Mouse (Mus musculus) forebrain, embryonic 15.5 days (tissue): Measurements from ENCODE around the gene Cldn14. TPM values are rescaled to one million over a fixed set of nuclear protein-coding genes. Genes with fewer than 3 reads are reported as not detected.
A peak's percentile ranks its signal among the peaks of the same experiment; 100 is the strongest.
"Not testable (repeated sequence)": the region's sequence is repeated elsewhere in the genome, so short reads cannot be mapped to it uniquely, and the experiment has no call there.

ENCODE experiments used
- ATAC-seq: fragments of 200-750 bp; cut with Nextera tagmentation; replicated peaks from 2 replicates; pipeline ENCODE4 v1.8.0; 2017; ENCODE audit warnings: mild to moderate bottlenecking, moderate TSS enrichment, moderate library complexity
- H3K27ac ChIP-seq: fragments of 300-500 bp; sonication (generic); replicated peaks from 2 replicates; pipeline ENCODE4 v1.5.1; 2015; ENCODE audit warnings: mild to moderate bottlenecking, inconsistent platforms
- H3K27me3 ChIP-seq: fragments of 300-500 bp; sonication (generic); 2 replicates; pipeline ENCODE4 v1.6.1; 2015; ENCODE audit warnings: inconsistent platforms
- H3K36me3 ChIP-seq: fragments of 300-500 bp; sonication (generic); 2 replicates; pipeline ENCODE4 v1.6.1; 2015; ENCODE audit warnings: mild to moderate bottlenecking, inconsistent platforms
- H3K4me1 ChIP-seq: fragments of 300-500 bp; sonication (generic); 2 replicates; pipeline ENCODE4 v1.6.1; 2015; ENCODE audit warnings: inconsistent platforms
- H3K4me2 ChIP-seq: fragments of 300-500 bp; sonication (generic); replicated peaks from 2 replicates; pipeline ENCODE4 v1.6.1; 2015; ENCODE audit warnings: mild to moderate bottlenecking, inconsistent platforms
- H3K4me3 ChIP-seq: fragments of 300-500 bp; sonication (generic); 2 replicates; pipeline ENCODE4 v1.5.1; 2015; ENCODE audit warnings: mild to moderate bottlenecking, inconsistent platforms
- H3K9ac ChIP-seq: fragments of 300-500 bp; sonication (generic); replicated peaks from 2 replicates; pipeline ENCODE4 v1.6.1; 2015; ENCODE audit warnings: mild to moderate bottlenecking, inconsistent platforms
- H3K9me3 ChIP-seq: fragments of 300-500 bp; sonication (generic); 2 replicates; pipeline ENCODE4 v1.6.1; 2016; ENCODE audit warnings: inconsistent platforms
- WGBS: fragments of 180-500 bp; shearing (Covaris S2); methylation state at CpG from one replicate; pipeline ENCODE4 v1.1.7; 2015; ENCODE audit warnings: mixed read lengths; 5-methylcytosine and 5-hydroxymethylcytosine counted together
- polyA plus RNA-seq: library from polyadenylated mRNA; unstranded; fragments of >200 nt; fragmentation: Nextera tagmentation; extraction: Ambion mirVana; gene quantifications from 2 replicates; pipeline ENCODE4 v1.2.1, GENCODE M21; 2015

The Cldn14 gene
- polyA plus RNA-seq, 1 experiment from 2014 or later, result not detected

DNA sequence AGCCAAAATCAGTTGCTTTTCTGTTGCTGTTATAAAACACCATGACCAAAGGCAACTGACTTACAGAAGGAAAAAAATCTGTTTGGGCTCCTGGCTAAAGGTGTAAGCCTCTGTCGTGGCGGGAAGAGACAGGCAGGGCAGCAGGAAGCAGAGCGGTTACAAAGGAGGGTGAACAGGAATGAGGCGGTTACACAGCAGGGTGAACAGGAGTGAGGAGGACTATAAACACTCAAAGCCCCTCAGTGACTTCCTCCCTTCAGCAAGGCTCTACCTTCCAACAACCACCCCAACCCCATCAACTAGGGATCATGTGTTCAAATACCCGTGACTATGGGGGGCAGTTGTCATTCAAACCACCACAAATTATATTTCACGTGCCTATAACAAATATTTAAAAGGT is 5.2 kb downstream of the Cldn14 start:
- Histone ChIP-seq H3K27me3 (no peaks in the 10 kb centered on the region), H3K4me3 (no peak overlapping the region), H3K4me2 (no peak overlapping the region), H3K9ac (no peak overlapping the region), H3K4me1 (no peaks in the 10 kb centered on the region), H3K27ac (no peak overlapping the region), H3K9me3 (no peaks in the 10 kb centered on the region), H3K36me3 (no peaks in the 10 kb centered on the region)
- ATAC-seq, result no peak
- 78% methylated on average over 6 of the region's 6 CpGs for WGBS

DNA sequence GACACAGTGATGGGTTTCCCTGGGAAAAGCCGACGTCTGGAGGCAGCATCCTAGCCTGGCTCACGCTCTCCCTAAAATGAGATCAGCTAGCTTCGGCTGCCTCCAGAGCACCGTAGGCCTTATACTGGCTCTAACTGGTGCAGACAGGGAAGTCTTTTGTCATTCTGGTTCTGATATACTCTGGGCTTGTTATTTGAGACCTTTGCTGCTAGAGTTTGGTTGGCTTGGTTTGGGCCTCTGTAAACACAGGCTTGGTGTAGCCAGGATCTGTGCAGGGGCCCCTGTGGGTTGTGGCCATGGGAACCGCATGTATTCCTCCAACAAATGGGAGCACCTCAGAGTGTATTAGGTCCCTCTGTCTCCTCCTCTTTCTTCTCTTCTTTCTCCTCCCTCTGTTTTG is 7.3 kb downstream of the Cldn14 start:
- Histone ChIP-seq H3K4me1 (no peaks in the 10 kb centered on the region), H3K27me3 (no peaks in the 10 kb centered on the region), H3K36me3 (no peaks in the 10 kb centered on the region), H3K9ac (no peak overlapping the region), H3K27ac (no peak overlapping the region), H3K4me3 (no peak overlapping the region), H3K4me2 (no peak overlapping the region), H3K9me3 (no peaks in the 10 kb centered on the region)
- ATAC-seq, result no peak
- 89% methylated on average over 6 of the region's 6 CpGs for WGBS

DNA sequence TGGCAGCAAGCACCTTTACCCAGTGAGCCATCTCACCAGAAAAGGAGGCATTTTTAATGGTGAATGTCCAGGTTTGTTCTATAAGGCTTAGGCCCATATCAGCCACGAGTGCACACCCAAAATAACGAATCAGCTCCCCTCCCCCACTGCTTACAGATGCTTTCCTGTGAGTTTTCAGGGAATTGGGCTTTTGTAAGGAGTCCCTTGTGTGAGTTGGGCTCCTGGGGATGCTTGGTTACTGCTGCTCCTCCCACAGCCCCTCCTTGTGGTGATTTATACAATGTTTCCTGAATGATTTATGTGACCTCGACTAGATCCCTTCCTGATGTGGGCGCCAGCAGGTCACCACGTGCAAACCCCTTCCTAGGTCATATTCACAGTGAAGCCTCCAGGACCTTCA is 9.7 kb downstream of the Cldn14 start:
- 44% methylated on average over 5 of the region's 5 CpGs for WGBS
- no peak overlapping the region for H3K9ac ChIP-seq
- H3K27me3 ChIP-seq, result no peaks in the 10 kb centered on the region

DNA sequence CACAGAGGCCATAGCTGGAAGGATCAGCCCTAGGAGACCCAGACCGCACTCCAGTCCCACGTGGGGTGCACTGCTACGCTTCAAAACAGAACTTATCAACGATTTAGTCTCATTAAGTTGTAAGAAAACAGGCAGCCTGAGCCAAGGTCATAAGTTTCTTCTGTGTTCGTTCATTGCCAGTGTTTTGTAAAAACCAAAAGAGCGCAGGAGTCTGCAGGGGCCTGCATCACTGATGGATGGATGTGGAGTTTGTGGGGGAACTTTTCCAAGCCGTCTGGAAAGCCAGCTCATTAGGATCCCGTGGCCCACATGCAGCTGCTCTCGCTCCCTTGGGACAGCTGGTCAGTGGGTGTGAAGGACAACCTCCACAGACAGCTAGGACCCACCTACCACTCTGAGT is 25.1 kb downstream of the Cldn14 start:
- Histone ChIP-seq H3K36me3 (no peaks in the 10 kb centered on the region), H3K4me2 (no peak overlapping the region), H3K27ac (no peak overlapping the region), H3K9me3 (no peaks in the 10 kb centered on the region), H3K4me3 (no peak overlapping the region), H3K9ac (no peak overlapping the region), H3K4me1 (no peaks in the 10 kb centered on the region), H3K27me3 (no peaks in the 10 kb centered on the region)
- no peak for ATAC-seq
- 79% methylated on average over 9 of the region's 9 CpGs for WGBS

More for the DNA sequence above, 9.7 kb downstream of the Cldn14 start:
- Histone ChIP-seq H3K36me3 (no peaks in the 10 kb centered on the region), H3K4me3 (no peak overlapping the region), H3K4me2 (no peak overlapping the region), H3K27ac (no peak overlapping the region), H3K9me3 (no peaks in the 10 kb centered on the region), H3K4me1 (no peaks in the 10 kb centered on the region)
- no peak for ATAC-seq

DNA sequence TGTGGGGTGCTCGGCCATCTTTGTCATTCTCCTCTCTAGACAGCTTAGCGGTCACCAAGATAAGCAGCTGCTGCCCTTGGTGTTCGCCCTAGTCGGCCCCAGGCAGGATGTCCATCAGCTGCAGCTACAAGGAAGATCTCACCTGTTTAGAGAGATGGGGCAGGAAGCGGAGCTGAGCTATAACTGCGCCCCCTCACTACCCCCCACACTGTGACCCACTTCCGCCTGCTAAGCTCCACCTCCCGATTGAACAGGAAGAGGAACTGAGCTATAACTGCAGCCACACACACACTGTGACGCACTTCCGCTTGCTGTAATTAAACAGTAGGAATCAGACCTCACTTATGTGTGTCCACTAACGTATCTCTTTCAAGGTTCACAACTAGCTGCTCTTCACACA is 26.3 kb downstream of the Cldn14 start:
- Histone ChIP-seq H3K4me3 (no peak overlapping the region), H3K36me3 (no peaks in the 10 kb centered on the region), H3K27me3 (no peaks in the 10 kb centered on the region), H3K27ac (no peak overlapping the region), H3K4me2 (no peak overlapping the region), H3K9ac (no peak overlapping the region), H3K9me3 (no peaks in the 10 kb centered on the region), H3K4me1 (no peaks in the 10 kb centered on the region)
- 90% methylated on average over 11 of the region's 11 CpGs for WGBS
- ATAC-seq, result no peak

DNA sequence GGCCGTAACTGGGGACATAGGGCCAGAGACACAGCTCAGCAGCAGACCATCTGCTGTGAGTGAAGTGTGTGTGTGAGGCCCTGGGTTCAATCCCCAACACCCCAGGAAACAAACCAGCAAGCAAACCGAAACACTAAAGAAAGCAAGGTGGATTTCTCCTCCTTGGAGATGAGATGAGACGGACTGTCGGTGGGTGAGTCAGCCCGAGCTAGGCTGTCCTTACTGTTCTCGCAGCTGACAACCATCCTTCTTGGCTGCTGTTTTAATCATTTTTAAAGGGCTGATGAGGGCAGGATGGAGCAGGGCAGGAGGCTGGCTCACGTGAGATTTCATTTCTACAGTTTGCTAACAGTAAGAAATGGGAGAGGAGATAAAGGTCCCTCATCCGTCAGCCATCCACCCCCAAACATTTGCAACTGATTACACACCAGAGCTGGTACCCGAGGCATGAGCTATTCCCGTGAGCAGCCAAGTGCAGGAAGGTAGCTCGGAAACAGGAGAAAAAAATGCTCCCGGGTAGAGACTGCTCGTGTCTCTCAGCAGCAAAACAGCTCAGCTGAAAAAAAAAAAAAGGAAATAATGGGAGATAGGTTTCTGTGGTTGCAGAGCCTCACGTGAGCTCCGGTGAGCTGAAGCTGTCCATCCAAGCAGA is 27.3 kb downstream of the Cldn14 start:
- H3K27ac ChIP-seq, result no peak overlapping the region
- 82% methylated on average over 15 of the region's 15 CpGs for WGBS
- no peaks in the 10 kb centered on the region for H3K4me1 ChIP-seq
- H3K9ac ChIP-seq, result no peak overlapping the region
- H3K4me2 ChIP-seq, result no peak overlapping the region
- H3K4me3 ChIP-seq, result no peak overlapping the region
- ATAC-seq, result no peak
- H3K36me3 ChIP-seq, result no peaks in the 10 kb centered on the region
- H3K27me3 ChIP-seq, result no peaks in the 10 kb centered on the region
- no peaks in the 10 kb centered on the region for H3K9me3 ChIP-seq

DNA sequence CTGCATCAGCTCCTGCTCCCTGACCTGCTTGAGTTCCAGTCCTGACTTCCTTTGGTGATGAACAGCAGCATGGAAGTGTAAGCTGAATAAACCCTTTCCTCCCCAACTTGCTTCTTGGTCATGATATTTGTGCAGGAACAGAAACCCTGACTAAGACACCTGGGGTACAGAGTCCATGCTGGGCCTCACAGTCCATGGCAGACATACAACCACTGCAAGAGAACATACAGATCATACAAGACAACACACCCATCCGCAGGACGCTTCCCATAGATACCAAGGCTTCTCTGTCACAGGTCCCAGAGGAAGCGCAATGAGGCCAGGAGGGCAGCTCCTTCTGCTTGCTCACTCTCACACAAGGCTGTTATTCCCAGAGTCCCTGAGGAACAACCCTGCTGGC is 28.3 kb downstream of the Cldn14 start:
- not testable (repeated sequence) for H3K27me3 ChIP-seq, H3K27ac ChIP-seq, H3K4me3 ChIP-seq, H3K4me1 ChIP-seq, ATAC-seq, H3K9ac ChIP-seq, H3K36me3 ChIP-seq, H3K4me2 ChIP-seq, H3K9me3 ChIP-seq
- 88% methylated on average over 3 of the region's 3 CpGs for WGBS

DNA sequence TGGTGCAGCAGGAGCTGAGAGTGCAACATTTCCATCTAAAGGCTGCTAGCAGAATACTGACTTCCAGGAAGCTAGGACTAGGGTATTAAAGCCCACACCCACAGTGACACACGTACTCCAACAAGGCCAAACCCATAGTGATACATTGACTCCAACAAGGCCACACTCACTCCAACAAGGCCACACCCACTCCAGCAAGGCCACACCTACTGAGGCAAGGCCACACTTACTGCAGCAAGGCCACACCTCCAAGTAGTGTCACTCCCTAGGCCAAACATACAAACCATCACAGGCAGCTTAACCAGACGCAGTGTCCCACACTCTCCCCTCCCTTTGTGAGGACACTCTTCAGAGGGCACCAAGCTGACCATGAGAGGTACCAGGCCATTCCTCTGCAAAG is 29.3 kb downstream of the Cldn14 start:
- no peak overlapping the region for H3K27ac ChIP-seq
- H3K9ac ChIP-seq, result no peak overlapping the region
- no peak for ATAC-seq
- H3K36me3 ChIP-seq, result no peaks in the 10 kb centered on the region
- 82% methylated on average over 2 of the region's 2 CpGs for WGBS
- H3K27me3 ChIP-seq, result no peaks in the 10 kb centered on the region
- no peaks in the 10 kb centered on the region for H3K9me3 ChIP-seq
- no peak overlapping the region for H3K4me3 ChIP-seq
- H3K4me2 ChIP-seq, result no peak overlapping the region
- no peaks in the 10 kb centered on the region for H3K4me1 ChIP-seq

DNA sequence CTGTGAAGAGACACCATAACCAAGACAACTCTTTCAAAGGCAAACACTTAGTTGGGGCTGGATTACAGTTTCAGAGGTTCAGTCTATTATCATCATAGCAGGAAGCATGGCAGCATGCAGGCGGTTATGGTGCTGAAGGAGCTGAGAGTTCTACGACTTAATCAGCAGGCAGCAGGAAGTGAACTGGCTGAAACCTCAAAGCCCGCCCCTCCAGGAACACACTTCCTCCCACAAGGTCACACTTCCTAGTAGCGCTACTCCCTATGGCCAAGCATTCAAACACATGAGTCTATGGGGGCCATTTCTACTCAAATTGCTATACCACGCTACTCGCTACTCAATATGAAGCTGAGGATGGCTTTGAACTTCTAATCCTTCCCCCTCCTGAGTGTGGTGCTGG is 31.1 kb downstream of the Cldn14 start:
- WGBS, result 93% methylated on average over 6 of the region's 6 CpGs
- Histone ChIP-seq H3K27ac (no peak overlapping the region), H3K36me3 (no peaks in the 10 kb centered on the region), H3K9me3 (no peaks in the 10 kb centered on the region), H3K4me1 (no peaks in the 10 kb centered on the region), H3K4me2 (no peak overlapping the region), H3K4me3 (no peak overlapping the region), H3K27me3 (no peaks in the 10 kb centered on the region), H3K9ac (no peak overlapping the region)
- no peak for ATAC-seq

DNA sequence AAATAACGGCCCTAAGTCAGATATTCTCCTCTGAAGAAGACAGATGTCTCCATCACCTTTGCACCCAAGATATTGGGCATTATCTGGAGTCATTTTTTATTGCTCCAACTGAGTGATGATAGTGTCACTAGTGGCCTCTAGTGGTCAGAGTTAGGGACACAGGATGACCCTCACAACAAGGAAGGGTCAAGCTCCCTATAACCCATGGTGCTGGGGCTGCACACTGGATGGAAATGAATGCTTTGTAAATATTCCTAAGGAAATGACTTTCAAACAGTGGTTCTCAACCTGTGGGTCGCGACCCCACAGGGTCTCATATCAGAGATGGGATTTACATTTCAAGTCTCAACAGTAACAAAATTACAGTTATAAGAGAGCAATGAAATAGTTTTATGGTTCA is 31.7 kb downstream of the Cldn14 start:
- Histone ChIP-seq H3K27ac (no peak overlapping the region), H3K36me3 (no peaks in the 10 kb centered on the region), H3K4me1 (no peaks in the 10 kb centered on the region), H3K4me2 (no peak overlapping the region), H3K27me3 (no peaks in the 10 kb centered on the region), H3K9ac (no peak overlapping the region), H3K9me3 (no peaks in the 10 kb centered on the region), H3K4me3 (no peak overlapping the region)
- no peak for ATAC-seq
- 57% methylated on average over 3 of the region's 3 CpGs for WGBS

DNA sequence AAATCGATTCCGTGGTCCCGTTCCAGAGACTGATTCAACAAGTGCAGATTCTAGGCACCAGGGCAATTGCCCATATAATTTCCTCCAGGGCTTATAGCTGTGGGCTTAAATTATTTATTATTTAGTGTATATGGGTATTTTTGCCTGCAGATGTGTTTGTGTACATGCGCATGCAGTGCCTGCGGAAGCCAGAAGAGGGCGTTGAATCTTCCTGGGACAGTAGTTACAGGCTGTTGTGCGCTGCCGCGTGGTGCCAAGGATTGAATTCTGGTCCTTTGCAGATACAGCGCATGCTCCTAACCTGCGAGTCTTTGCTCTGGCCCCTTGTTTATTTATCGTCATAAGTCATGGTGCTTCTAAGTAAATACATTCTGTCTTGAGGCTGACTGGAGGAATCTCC is 33.2 kb downstream of the Cldn14 start:
- no peak overlapping the region for H3K4me2 ChIP-seq
- H3K27me3 ChIP-seq, result no peaks in the 10 kb centered on the region
- H3K9ac ChIP-seq, result no peak overlapping the region
- H3K36me3 ChIP-seq, result no peaks in the 10 kb centered on the region
- ATAC-seq, result no peak
- 88% methylated on average over 12 of the region's 12 CpGs for WGBS
- H3K9me3 ChIP-seq, result no peaks in the 10 kb centered on the region
- H3K4me1 ChIP-seq, result peaks cover 11% of the 10 kb centered on the region
- H3K27ac ChIP-seq, result no peak overlapping the region
- H3K4me3 ChIP-seq, result no peak overlapping the region

DNA sequence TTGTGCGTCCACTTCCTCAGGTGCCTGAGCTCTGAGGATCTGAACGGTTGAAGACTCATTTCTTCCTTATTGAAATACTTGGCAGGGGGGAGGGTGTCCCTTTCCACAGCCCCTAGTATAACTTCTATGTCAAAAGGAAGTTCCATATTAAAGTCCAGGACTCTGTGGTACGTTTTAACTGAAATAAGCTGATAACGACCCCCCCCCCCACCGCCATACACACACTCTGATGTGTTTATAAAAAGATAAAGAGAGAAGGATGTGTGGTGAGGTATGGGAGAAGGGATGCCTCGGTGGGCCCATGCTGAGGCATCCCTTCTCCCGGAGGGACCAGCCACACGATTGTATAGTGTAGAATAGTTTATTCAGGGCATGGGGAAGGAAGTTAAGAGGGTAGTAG is 34.4 kb downstream of the Cldn14 start:
- Histone ChIP-seq H3K36me3 (no peaks in the 10 kb centered on the region), H3K9me3 (no peaks in the 10 kb centered on the region), H3K4me2 (no peak overlapping the region), H3K27me3 (no peaks in the 10 kb centered on the region), H3K4me3 (no peak overlapping the region), H3K9ac (no peak overlapping the region), H3K4me1 (peaks cover 11% of the 10 kb centered on the region), H3K27ac (no peak overlapping the region)
- 76% methylated on average over 8 of the region's 8 CpGs for WGBS
- ATAC-seq, result no peak

DNA sequence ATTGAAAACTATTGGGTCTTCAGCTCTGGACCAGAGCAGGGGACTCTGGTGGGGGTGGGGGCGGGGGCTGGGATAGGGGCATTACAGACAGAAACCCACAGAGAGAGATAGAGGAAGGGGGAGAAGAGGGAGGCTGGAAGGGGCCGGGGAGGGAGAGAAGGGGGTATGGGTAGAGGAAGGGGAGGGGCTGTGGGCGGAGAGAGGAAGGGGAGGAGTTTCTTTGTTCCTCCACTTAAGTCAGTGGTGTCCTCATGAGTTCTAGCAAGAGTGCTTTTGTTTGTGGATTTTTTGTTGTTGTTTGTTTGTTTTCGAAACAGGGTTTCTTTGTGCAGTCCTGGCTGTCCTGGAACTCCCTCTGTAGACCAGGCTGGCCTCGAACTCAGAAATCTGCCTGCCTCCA is 35.1 kb downstream of the Cldn14 start:
- Histone ChIP-seq H3K4me3 (0 out of 2 replicates have a peak overlapping the region, but pooled peaks have one; percentile 5), H3K27ac (no peak overlapping the region), H3K36me3 (no peaks in the 10 kb centered on the region), H3K27me3 (no peaks in the 10 kb centered on the region), H3K4me2 (peak overlapping the region; percentile 26), H3K9ac (no peak overlapping the region), H3K4me1 (peaks cover 11% of the 10 kb centered on the region), H3K9me3 (no peaks in the 10 kb centered on the region)
- no peak for ATAC-seq
- 51% methylated on average over 5 of the region's 5 CpGs for WGBS
